Mouse (Mus musculus) retina, adult 2 months (tissue): Measurements from ENCODE around the gene Rnf141.

Experiments used
- DNase-seq: peaks from one replicate; pipeline ENCODE4 v3.0.0-alpha.2; 2012; ENCODE audit warnings: low read depth, low spot score

Gene Rnf141

DNA sequence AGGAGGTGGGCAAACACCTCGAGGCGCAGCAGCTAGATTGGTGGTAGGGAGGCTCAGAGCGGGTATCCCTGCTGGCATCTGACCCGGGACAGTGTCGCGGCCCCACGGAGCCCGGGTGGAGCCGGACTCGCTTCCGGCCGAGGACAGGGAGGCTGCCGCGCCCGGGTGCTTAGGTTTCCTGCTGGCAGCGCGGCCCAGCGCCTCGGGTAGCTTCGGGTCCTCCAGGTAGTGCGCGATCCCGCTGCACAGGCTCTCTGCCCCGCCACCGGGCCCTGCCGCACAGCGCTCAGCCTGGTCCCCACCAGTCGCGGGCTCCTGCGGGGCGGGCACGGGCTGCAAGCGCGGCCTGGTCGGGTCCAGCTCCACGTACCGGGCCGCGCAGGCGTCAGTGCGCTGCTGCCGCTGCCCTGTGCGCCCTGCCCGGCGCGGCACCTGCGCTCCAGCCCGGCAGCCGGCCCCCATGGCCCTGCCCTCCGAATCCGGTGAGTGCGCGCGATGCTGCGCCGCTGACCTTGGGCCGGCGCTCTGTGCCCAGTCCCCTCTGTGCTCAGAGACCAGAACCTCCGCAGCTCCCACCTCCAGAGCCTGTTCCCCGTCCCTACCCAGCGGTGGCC lies 75.7 kb downstream of the Rnf141 start:
- no peak for DNase-seq

GRCm38 (mm10) chr7:110768001-110768400 lies 76.3 kb downstream of the Rnf141 start, which contains the start of gene Ampd3:
Gene Ampd3 (plus strand): TSS chr7:110768206.
- DNase-seq, result no peak

GRCm38 (mm10) chr7:110762605-110763180 lies 81.6 kb downstream of the Rnf141 start:
- DNase-seq, result no peak

- no peak for DNase-seq
Measured at GRCm38 (mm10) chr7:110756440-110756839, 87.8 kb downstream of the Rnf141 start.

DNA sequence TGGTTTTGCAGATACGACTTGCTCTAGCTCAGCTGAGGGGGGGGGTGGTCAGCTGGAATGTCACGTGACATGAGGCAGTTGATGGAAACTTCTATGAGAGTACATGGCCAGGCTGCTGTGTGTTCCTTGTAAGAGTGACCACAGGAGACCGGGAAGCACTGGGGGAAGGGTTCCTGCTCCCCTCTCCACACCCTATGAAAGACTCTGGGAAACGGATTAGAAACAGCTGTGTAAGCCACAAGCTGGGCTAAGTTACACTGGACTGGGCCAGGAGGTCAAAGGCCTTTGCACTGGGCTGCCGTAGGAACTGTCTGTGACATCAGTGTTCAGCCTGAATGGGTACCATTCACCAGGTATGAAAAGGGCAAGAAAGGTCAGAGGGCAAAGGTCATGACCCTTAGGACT lies 90.3 kb downstream of the Rnf141 start:
- DNase-seq, result no peak

DNA sequence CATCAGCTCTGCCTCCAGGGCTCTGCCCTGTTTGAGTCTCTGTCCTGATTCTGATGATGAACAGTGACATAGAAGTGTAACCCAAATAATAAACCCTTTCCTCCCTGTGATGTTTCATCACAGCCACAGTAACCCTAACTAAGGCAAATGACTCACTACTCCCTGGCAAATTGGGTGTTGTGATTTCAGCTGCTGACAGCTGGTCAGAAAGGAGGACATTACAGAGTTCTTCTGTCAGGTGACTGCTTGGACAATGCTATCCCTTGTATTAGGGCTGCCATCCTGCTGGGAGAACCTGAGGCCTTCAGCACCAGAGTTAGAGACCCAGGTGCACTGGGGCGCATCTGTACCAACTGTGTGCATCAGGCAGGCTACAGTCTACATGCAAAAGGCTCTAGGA lies 90.9 kb downstream of the Rnf141 start:
- no peak for DNase-seq

DNA sequence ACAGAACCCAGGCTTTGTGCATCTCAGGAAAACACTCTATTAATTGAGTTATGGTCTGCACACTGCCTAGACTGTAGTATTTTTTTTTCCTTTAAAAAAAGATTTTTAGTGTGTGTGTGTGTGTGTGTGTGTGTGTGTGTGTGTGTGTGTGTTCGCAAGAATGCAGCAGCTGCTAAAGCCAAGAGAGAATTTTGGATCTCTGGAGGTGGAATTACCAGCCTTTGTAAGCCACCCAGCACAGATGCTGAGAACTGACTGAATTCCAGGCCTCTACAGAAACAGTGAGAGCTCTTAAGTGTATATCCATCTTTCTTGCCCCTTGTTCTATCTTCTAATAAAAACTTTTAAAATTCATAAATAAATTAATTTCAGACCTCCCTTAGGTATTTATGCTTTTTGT lies 92.6 kb downstream of the Rnf141 start:
- no peak for DNase-seq

GRCm38 (mm10) chr7:110750834-110751233 lies 93.4 kb downstream of the Rnf141 start:
- no peak for DNase-seq
